Mouse (Mus musculus): ENCODE data around the gene Pick1. TPM values are rescaled to one million over a fixed set of nuclear protein-coding genes. Genes with fewer than 3 reads are reported as not detected.

The Pick1 gene
- polyA plus RNA-seq, 3 experiments from 2014 or later, result 6.6 to 8.4 (median 8.3) TPM

GRCm38 (mm10) chr15:79235268-79235667, 6.3 kb downstream of the Pick1 start:
- no peak for ATAC-seq

DNA sequence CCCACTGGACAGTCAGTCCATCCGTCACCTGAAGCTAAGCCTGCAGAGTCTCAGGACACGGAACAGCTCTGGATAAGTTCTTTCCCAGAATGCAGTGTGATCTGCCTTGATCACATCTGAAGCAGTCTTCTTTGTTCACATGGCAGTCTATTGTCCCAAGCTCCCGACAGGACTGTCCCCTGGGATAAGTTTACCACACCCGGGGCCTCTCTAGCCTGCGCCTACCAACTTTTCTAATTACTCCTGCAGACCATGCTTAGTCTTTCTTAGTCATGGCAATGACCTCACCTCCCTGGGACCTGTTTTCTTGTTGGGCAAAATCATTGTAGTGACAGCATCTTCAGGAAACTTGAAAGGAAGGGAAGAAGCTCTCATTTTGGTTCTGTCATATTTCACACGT, 9.1 kb downstream of the Pick1 start:
- no peak for ATAC-seq

DNA sequence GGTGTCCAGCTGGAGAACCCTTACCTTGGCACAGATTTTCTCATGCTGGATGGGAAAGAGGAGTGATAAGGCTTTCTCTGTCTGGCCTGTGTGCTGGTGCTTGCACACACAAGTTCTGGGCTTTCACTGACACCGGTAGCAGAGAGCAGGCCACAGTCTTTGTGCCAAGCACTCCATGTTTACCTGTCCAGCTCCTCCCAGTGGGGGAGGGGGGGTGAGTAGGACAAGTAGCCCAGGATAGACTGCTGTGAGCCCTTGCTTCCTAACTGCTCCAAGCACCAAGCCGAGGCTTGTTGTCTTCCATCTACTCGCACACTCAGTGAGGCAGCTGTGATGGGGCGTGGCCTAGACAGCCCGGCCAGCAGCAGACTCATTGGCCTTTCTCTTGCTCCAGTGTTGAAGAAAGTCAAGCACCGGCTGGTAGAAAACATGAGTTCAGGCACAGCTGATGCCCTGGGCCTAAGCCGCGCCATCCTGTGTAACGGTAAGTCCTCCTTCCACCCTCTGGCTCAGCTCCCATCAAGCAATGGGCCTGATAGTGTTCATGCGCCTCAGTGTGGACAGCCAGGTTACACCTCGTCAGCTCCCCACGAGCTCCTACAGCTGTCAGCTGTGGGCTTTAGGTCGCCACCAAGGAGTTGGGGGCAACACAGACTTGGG, 13.7 kb downstream of the Pick1 start:
- peak; percentile 26 for ATAC-seq

DNA sequence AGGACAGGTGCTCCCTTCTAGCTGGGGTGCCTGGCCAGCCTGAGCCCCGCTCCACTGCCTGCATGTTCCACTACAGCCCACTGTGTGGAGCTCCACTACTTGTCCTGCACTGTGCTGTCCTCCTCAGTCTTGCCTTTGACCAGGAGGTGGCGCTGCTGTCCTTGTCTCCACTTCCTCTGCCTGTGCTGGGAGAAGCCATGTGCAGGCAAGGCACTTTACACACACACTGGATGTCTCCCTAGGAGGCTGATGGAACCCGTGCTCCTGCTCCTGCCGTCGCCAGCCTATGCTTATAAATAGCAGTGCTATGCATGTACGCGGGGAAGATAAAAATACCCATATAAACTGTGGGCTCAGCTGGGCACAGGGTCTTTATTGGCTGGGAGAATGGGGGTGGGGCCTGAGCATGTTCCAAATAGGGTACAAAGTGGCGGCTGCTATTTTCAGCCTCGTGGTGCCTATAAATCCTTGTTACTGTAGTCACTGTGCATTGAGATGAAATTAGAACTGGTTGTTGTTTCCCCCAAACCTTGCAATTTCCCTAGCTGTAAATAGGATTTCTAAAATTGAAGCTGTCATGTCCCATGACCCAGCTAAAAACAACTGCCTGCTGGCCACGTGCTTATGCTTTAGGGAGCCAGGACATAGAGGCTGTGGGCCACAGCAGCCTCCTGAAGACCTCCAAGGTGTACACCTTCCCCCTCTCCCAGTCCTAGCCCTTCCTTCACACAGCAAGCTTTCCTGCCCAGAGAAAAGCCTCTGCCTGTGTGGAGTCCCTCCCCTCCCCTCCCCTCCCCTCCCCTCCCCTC, 14.5 kb downstream of the Pick1 start:
- peak; percentile 99 for ATAC-seq

DNA sequence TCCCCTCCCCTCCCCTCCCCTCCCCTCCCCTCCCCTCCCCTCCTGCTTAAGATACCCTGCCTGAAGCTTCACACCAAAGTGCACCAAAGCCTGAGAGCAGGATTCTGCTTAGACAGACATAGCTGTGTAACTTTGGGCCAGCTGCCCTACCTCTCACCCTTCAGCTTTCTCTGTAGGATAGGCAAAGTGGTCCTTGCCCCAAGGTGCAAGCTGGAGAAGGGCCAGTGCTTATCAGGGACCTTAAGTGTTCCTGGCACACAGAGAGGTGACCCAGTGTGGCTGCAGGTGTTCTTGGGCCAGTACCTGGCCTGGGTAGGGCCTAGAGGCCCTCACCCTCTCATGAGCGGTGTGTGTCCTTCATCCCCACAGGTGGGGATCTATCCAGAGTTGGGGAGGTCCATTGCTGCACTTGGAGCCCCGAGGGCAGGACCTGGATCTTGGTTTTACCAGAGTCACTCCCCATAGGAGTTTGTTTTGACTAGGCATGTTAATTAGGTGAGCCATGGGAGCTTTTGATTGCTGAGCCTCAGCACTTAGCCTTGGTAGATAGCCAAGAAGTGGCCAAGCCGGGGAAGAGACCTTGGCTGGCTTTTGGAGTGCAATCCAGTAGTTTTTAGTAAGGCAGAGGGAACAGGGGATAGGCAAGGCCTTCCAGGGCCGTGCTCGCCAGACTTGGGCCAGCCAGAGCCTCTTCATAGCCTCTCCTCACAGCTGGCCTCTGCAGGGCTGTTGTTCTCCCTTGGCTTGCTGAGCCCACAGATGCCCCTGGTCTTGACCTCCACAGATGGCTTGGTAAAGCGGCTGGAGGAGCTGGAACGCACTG, 15.3 kb downstream of the Pick1 start:
- no peak for ATAC-seq

- no peak for ATAC-seq
Measured at GRCm38 (mm10) chr15:79245321-79245720, 16.3 kb downstream of the Pick1 start.

- no peak for ATAC-seq
Measured at GRCm38 (mm10) chr15:79250236-79250635, 21.3 kb downstream of the Pick1 start.

- ATAC-seq, result no peak
Measured at GRCm38 (mm10) chr15:79251168-79251567, 22.2 kb downstream of the Pick1 start.

DNA sequence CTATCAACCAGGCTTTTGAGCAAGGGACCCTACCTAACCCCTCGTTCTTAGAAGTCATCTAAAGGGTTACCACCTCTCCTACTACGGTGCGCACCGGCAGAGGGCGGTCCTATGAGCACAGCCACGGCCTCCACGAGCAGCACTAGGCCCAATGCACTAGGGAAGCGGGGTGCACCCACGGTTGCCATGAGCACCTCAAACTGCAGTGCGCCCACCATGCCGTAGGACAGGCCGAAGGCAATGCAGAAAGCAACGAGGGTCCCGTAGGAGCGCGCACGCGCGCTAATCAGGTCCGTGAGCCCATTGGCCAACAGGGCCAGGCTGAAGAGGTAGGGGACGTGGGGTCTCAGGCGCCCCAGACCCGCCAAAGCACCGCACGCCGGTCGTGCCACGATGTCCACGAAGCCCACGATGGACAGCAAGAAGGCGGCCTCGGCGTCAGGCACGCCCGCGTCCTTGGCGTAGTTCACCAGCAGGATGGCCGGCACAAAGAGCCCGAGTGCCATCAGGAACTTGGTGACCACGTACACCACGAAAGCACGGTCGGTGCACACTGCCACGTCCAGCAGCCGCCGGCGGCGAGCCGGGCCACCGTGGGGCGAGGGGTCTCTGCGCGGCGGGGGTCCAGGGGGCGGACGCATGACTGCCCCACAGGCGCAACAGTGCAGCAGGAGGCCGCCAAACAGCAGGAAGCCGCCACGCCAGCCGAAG, 23.0 kb downstream of the Pick1 start:
- no peak for ATAC-seq

GRCm38 (mm10) chr15:79252580-79252979, 23.6 kb downstream of the Pick1 start:
- ATAC-seq, result no peak

DNA sequence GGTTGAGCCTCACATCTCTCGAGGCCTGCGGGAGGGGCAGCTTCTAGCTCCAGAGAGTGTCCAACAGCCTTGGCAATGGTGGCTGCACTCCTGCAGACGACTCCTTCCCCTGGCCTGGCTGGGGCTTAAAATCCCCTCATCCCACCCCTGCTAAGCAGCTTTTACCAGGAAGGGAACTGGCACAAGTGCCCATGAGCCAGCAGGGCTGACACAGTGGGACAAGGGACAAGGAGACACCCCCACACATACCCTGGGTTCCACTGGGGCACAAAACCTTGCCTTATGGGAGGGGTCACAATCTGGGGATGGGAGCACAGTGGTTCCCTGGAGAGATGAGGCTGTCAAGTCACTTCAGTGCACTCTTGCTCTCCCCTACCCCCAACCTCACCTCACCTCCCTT, 25.7 kb downstream of the Pick1 start, which contains the start of gene Slc16a8:
TSS of gene Slc16a8 (minus strand) at position 101 of the 400 bp plus-strand sequence.
- ATAC-seq, result no peak

- ATAC-seq, result no peak
Measured at GRCm38 (mm10) chr15:79258521-79258920, 29.5 kb downstream of the Pick1 start.

DNA sequence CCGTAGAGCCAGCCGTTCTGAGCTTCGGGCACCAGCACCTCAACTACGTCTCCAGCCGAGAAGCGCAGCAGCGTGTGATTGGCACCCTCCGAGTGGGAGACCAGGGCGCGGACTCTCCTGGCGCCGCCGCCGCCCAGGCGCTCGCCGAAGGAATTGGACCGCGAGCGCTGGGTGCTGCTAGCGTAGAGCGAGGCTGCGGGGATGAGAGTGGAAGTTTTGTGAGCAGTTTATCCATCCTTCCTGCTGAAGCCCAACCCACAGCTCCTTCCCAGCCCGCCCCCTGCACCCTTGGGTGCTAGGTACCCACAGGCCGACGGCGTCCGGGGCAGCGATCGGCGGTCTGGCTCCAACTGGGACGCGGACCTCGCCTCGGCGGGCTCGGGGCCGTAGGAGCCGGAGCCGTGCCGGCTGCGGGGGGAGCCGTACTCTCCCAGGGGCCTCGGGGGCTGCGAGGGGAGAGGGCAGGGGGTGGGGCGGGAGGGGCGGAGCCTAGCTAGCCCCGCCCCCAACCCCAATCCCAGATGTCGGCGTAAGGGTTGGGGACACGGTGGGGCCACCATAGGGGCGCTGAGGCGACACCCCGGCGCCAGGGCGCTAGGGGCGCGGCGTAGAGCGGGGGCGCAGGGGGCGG, 32.2 kb downstream of the Pick1 start:
- no peak for ATAC-seq

DNA sequence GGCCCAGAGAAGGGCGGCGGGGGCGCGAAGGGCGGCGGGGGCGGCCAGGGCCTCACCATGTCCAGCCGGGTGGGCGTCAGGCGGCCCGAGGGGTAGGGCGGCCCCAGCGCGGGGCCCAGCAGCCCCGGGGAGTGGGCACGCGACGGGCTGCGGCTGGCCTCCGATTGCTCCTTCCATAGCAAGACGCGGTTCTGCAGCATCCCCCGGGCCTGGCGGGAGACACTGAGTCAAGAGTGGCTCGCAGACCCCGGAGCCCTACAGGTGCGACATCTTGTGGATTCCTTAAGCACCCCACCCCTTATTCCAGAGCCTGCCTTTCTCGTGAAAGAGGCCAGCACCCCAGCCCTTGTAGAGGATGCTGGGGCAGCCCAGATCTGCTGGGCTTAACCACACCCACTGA, 32.8 kb downstream of the Pick1 start:
- ATAC-seq, result no peak

DNA sequence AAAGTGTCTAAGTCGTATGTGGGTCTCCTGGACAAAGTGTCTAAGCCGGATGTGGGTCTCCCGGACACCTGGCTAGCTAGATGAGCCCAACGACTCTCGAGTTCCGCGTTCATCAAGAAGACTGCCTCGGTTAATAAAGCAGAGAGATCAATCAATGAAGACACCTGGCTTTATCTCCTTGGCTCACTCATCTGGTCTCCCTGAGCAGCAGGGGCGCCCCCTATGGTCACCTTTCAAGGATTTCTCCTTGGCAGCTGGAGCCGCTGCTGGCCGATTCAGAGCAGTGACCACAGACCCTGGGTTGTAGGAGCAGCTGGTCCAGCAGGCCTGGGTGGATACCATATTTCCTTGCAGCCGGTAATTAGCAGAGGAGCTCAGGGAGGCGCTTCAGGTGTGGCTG, 33.4 kb downstream of the Pick1 start:
- no peak for ATAC-seq

GRCm38 (mm10) chr15:79262786-79263309, 33.9 kb downstream of the Pick1 start:
- ATAC-seq, result no peak

DNA sequence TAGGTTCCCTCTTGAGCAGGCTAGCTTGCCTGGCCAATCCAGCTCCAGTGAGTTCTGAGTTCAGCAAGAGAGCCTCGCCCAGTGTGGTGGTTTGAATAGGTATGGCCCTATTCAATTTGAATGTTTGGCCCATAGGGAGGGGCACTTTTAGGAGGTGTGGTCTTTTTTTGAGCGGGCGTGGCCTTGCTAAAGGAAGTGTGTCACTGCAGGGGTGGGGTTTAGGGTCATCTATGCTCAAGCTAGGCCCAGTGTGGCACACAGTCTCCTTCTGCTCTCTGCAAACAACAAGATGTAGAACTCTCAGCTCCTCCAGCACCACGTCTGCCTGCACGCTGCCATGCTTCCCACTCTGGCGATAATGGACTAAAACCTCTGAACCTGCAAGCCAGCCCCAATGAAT, 34.8 kb downstream of the Pick1 start:
- no peak for ATAC-seq

GRCm38 (mm10) chr15:79265384-79265783, 36.4 kb downstream of the Pick1 start:
- ATAC-seq, result peak; percentile 29

DNA sequence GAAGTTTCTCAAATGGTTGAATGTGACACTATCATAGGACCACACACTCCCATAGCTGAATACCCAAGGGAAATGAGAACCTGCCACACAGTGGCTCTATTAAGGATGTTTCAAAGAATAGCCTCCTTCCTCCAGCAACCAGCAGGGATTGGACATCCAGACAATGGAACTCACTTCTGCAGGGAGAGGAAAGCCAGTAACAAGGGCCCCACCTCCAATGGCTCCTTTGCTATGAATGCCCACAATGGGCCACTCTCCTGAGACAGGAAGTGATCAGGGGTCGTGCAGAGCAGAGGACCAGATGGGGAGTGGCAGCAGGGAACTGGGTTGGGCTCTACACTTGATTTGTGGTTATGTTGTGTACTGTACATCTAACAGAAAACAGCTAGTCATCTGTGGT, 39.5 kb downstream of the Pick1 start:
- no peak for ATAC-seq

DNA sequence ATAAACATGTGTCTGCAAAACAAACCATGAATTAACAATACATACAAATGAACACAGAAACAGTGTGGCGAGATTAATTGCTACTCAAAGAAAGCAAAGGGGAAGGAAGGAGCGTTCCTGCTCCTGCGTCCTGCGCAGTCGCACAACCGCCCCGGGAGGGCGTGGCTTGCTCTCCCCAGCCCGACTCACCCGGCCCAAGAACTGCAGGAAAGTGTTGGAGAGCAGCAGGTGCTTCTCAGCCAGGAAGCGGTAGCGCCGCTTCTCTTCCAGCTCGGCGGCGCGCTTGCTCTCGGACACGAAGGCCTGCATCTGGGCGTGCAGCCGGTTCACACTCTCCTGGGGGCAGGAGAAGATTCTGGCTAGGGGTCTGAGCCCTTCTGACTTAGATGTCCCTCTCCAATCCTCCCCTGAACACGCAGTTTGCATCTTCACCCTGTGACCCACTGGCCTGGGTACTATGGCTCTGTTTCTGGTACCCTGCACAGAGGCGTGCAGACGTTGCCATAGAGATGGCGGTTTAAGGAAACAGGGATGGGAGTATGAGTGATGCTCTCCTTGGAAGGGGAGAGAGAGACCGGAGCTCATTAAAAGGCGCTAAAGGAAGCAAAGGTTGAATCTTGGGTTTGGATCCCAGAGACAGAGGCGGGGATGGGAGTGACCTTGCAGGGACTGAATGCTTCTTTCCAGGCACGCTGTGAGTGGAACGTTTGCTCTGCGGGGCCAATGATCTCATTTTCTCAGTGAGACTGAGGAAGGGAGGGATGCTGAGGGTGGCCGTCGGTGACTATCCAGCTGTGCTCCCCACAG, 41.5 kb downstream of the Pick1 start:
- peak; percentile 94 for ATAC-seq

Data from inflammation-experienced regulatory T-cells, adult 6 months (primary cell).